Mouse (Mus musculus): Measurements from ENCODE around the gene Epsti1.

DNA sequence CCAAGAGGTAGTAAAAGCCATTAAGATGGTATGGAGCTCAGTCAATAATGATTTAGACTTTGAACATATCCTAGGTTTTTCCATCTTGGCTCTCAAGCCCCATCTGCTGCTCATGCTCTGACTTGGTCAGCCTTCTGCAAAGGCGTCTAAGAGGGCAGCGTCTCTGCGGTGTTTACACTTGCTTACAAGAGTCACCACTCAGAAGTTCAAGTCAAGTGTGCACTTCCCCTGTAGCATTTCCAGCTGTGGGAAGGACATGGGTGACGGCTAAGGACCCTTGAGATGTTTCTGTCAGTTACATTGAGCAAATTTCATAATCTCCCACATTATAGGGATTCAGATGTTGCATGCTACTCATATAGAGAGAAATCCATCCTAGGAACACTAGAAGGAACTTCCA lies 144.6 kb downstream of the Epsti1 start:
- TF ChIP-seq POLR2A (IDR thresholded peaks at IDR 0.05; ENCODE audit: insufficient read depth, low read depth, low read length) (no peak), CTCF (IDR thresholded peaks at IDR 0.05; ENCODE audit: insufficient read depth, low read depth, low read length) (no peak)

Measured in olfactory bulb, adult 2 months (tissue).